Mouse (Mus musculus): ENCODE data around the gene Ntn3.

- TF ChIP-seq GATA1 (IDR thresholded peaks at IDR 0.05; ENCODE audit: borderline replicate concordance, low read length) = no peak
- no peak for TF ChIP-seq CTCF (IDR thresholded peaks at IDR 0.05; ENCODE audit: low read depth, low read length)
- TF ChIP-seq TAL1 (conservative IDR thresholded peaks at IDR 0.05; ENCODE audit: low read depth, low read length) = no peak
Observed at GRCm38 (mm10) chr17:24168590-24169277, 40.6 kb downstream of the Ntn3 start.
